Mouse (Mus musculus) B cell, adult 2 months (primary cell): ENCODE data around the gene Gm21874.
"Not testable (repeated sequence)": the region's sequence is repeated elsewhere in the genome, so short reads cannot be mapped to it uniquely, and the experiment has no call there.

Experiments
- DNase-seq, 2 experiments: peaks; one replicate each; pipeline ENCODE4 v3.0.0; 2022

The Gm21874 gene

GRCm38 (mm10) chrY:9416048-9416447 is at the start of gene Gm21874:
Gm21874 (minus strand) TSS chrY:9416148.
- not testable (repeated sequence) for DNase-seq
